Mouse (Mus musculus) embryonic fibroblast, embryonic 13.5 days (primary cell): ENCODE data around the gene Slc9b1. TPM values are rescaled to one million over a fixed set of nuclear protein-coding genes. Genes with fewer than 3 reads are reported as not detected.

Source experiments
- H3K27ac ChIP-seq: 2 replicates; pipeline ENCODE4 v1.5.1; 2012; ENCODE audit warnings: low read length, control low read depth, inconsistent platforms; ENCODE audit not compliant: insufficient read depth
- H3K4me1 ChIP-seq: 2 replicates; pipeline ENCODE4 v1.6.1; 2011; ENCODE audit warnings: low read length; ENCODE audit not compliant: control insufficient read depth, insufficient read depth
- H3K4me3 ChIP-seq: 2 replicates; pipeline ENCODE4 v1.5.1; 2011; ENCODE audit warnings: mild to moderate bottlenecking, control low read depth, low read length; ENCODE audit not compliant: insufficient read depth
- CTCF ChIP-seq: IDR thresholded peaks from 2 replicates; pipeline ENCODE4 v1.5.1; 2011; ENCODE audit warnings: mild to moderate bottlenecking, control low read depth, low read length, moderate library complexity, borderline replicate concordance; ENCODE audit not compliant: insufficient read depth
- POLR2A ChIP-seq: IDR thresholded peaks from 2 replicates; pipeline ENCODE4 v1.6.1; 2011; ENCODE audit warnings: low read depth, mild to moderate bottlenecking, control low read depth, low read length, moderate library complexity
- polyA plus RNA-seq: library from polyadenylated mRNA; stranded (reverse); fragments of >200 nt; gene quantifications from 2 replicates; pipeline ENCODE4 v1.2.4, GENCODE M21; 2011; ENCODE audit warnings: low read depth; ENCODE audit not compliant: missing spikeins, insufficient read length

The Slc9b1 gene
- polyA plus RNA-seq, 1 experiment, result not detected

DNA sequence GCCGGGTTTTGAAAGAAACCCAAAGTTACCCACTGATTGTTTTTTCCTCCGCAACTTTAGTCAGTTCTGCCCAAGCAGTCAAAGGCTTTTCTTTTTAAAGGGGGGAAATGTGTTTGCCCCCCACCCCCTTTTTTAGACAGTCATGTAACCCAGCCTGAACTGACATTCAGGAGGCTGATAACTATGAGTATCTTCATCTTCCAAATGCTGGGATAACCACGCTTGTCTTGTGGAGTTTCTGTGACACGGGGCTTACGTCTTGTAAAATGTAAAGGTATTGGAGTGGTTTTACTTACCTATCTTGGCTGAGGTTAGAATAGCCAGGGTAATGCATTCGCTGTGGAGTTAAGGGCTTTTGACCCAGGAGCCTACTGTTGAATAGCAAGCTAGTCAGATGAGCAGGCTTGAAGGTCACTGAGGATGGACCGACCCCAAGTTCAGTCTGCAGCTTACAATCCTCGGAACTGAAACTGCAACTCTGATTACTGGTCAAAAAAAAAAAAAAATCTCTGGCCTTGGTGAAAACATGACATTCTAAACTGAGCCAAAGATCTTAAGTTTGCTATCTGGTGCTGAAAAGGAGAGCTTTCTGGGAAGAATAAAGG, 75.9 kb downstream of the Slc9b1 start, which contains the start of gene Cisd2:
Gene Cisd2, minus strand, starts transcription at position 318 of the 605 bp plus-strand sequence.
- H3K4me3 ChIP-seq, result peak within 1 kb of the TSS; percentile 94
- peak within 1 kb of the TSS; percentile 65 for H3K27ac ChIP-seq
- TF ChIP-seq CTCF, result no peak
- TF ChIP-seq POLR2A, result no peak
- peaks cover 2% of the 10 kb centered on the region; the same call in 1 of the 2 replicates for H3K4me1 ChIP-seq

DNA sequence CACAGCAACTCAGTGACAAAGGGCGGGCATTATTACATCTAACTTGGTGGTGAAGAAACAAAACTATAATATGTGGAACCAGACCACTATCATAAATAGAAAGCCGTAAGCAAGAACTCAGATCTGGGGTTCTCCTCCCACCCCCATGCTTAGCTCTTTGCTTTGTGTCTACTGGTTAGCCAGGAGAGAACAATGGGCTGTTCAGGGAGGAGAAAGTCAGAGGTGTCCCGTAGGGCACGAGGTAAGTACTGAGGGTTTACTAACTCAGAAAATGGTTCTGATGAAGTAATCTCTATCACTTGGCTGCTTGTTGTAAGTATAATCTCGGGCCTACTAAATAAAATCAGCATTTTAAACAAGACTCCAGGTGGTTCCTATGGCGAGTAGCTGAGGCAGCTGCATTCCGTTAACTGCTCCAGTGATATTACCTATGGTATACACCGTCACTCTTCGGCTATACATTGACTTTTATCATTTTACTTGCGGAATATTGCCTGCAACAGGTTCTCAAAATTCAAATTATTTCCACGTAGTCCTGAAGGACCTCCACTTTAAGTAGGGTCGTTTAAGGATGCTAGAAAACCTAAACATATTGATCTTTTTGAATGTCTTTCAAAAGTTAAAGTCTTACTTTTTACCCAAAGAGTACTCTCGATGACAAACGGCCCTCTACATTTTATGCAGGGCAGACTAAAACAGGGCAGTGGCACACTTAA, 89.2 kb downstream of the Slc9b1 start:
- Histone ChIP-seq H3K4me3 (peak overlapping the region; percentile 83), H3K4me1 (peaks cover 3% of the 10 kb centered on the region; the same call in 1 of the 2 replicates), H3K27ac (peak overlapping the region; percentile 72)
- TF ChIP-seq CTCF (no peak), POLR2A (no peak)

DNA sequence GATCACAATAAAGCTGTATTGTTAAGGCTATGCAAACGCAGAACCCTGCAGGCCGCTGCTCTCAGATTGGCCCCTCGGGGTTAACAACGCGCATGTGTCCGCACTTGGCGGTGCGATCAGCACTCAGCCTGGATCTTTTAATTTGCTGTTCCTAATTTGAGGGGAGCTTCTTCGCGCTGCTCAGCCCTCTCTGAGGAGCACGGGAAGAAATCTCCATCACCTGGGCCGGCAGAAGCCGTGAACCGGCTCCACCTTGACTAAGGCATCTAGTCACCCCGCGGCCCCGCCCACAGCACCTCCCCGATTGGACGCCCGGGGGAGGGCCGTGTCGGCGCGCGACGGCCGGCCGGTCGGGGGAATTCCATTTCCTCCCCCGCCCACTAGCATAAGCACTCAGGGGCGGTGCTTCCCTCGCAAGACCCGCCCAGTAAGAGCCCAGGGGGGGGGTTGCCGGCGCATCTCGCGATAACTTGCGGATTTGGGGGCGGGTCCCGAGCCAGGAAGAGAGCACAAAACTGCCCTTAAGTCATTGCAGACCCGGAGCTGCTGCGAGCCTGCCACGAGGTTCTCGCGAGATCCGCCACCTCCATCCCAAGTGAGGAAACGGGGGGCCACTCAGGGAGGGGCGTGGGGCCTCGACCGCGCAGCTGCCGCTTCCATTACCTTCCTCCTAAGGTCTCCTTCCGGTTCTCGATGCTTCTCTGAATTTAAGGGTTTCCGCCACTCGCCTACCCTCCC, 90.1 kb downstream of the Slc9b1 start, which contains the start of gene Ube2d3:
Gene Ube2d3, plus strand, starts transcription at position 392 of the 738 bp plus-strand sequence.
- peaks cover 3% of the 10 kb centered on the region; the same call in 1 of the 2 replicates for H3K4me1 ChIP-seq
- H3K27ac ChIP-seq, result peak within 1 kb of the TSS; percentile 99
- peak within 1 kb of the TSS; percentile 89 for H3K4me3 ChIP-seq
- peak; percentile 91 for TF ChIP-seq POLR2A
- TF ChIP-seq CTCF, result no peak

DNA sequence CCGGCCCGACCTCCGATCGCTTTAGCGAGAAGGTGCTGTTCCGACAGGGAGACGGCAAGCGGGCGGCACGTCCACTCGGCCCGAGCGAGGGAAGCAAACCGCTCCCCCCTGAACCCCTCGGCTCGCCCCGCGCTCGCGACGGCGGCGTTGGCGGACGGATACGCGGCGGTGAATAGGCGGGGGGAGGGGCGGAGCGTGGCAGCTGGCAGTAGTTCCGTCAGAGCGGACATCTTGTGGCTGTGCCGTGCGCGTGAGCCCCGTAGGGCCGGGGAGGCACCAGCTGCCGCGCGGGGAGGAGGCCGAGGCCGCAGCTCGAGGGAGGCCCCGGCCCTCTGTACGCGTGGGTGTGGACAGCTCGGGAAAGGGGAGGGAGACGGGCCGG, 90.7 kb downstream of the Slc9b1 start:
- peak overlapping the region; percentile 64 for H3K4me3 ChIP-seq
- TF ChIP-seq POLR2A (peak; percentile 74), CTCF (no peak)
- H3K27ac ChIP-seq, result peak overlapping the region; percentile 99
- H3K4me1 ChIP-seq, result peaks cover 6% of the 10 kb centered on the region

DNA sequence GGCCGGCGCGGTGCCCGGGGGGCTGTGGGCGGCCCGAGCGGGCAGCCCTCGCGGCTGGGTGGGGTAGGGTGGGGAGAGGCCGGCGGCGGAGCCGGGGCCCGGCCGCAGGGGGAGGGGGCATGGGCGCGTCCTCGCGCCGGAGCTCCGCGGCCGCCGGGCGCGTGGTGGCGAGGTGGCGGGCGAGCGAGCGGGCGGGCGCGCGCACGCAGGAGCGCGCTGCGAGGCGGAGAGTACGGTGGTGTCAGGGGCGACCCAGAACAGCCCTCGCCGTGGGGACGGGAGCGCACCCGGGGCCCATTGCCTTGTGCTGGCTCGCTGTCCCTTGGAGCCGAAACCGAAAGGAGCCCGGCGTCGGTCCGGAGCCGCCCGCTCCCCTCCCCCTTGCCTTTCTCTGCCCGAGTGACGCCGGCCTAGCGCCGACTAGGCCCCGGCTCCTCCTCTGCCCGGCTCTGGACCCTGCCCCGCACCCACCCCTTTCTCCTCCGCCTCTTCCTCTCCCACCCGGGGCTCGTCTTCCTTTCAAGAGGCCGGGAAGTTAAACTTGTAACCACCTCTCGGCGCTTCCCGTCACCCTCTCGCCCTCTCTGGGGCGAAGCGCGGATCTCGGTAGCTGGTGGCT, 91.2 kb downstream of the Slc9b1 start:
- H3K4me1 ChIP-seq, result peaks cover 6% of the 10 kb centered on the region
- peak overlapping the region; percentile 89 for H3K4me3 ChIP-seq
- peak overlapping the region; percentile 99 for H3K27ac ChIP-seq
- TF ChIP-seq POLR2A (peak; percentile 55; the same call in 1 of the 2 replicates), CTCF (no peak)

DNA sequence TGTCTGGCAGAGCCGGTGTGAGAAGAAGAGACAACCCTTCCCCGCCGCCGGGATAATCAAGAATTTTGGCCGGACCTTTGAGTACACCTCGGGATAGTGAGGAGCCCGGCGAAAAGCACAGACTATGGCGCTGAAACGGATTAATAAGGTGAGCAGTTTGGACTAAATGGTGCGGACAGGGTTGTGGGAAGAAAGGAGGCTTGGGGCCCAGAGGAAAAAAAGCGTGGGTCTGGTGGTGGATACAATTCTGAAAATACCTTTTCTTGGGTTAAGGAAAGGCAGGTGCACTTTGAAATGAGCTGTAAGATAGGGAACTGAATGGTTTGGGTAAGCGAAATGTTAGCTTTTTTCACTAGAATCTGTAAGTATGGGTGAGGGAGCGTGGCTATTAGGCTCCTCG, 91.8 kb downstream of the Slc9b1 start:
- Histone ChIP-seq H3K27ac (peak overlapping the region; percentile 99), H3K4me3 (peak overlapping the region; percentile 89), H3K4me1 (peaks cover 6% of the 10 kb centered on the region)
- TF ChIP-seq CTCF (no peak), POLR2A (no peak)

DNA sequence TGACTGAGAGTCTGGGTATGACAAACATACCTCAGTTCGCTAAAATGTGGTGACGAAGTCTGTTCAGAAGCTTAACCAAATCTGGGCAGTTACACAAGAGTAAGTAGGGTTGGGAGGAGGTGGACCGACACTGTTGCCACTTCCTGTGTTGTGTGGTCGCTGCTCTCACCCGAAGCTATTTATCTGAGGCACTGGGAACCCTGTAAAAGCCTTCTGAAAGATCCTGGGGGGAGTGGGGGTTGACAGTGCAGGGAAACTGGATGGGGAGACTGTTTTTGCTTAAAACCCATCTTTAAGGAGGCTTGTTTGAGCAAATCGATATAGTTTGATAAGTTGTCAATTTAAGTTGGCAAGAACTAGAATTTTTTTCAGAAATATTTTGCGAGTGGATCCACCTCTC, 92.4 kb downstream of the Slc9b1 start:
- TF ChIP-seq POLR2A, result 0 out of 2 replicates have a peak, but pooled peaks have one; percentile 28
- no peak for TF ChIP-seq CTCF
- Histone ChIP-seq H3K27ac (peak overlapping the region; percentile 99), H3K4me3 (peak overlapping the region; percentile 89), H3K4me1 (peaks cover 6% of the 10 kb centered on the region)

DNA sequence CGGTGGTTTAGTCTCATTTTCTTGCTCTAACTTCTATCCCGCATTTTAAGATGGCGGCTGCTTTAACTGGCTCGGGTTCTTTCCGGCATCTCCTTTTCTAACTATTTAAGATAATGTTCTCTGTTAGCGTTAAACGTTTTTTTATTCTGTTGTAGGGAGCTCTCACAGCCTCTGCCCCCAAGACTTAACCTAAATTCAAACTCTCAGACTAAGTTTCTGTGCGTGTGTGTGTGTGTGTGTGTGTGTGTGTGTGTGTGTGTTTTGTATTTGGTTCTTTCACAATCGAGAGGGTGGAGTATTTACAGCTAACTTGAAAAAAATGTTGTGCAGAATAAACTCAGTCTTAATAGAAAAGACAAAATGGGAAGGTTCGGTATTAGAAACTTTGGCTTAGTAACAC, 92.8 kb downstream of the Slc9b1 start:
- peaks cover 6% of the 10 kb centered on the region for H3K4me1 ChIP-seq
- H3K4me3 ChIP-seq, result peak overlapping the region; percentile 89
- H3K27ac ChIP-seq, result peak overlapping the region; percentile 99
- TF ChIP-seq CTCF (no peak), POLR2A (no peak)

DNA sequence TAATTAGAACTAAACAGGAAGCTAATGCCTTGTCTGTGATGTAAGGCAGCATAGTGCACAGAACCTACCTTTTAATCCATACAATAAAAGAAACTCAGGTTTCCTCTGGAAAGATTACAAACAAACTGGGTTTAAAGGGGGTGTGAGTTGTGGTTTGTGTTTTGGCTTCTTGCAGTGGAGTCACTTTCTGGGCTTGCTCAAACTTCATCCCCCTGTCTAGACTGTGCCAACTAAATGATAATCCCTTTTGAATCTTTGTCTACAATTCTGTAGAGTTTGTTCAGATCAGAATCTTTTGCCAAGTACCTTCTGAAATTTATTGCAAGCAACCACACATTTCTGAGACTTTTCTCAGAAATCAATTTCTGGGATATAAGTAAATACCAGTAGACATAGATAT, 97.1 kb downstream of the Slc9b1 start:
- TF ChIP-seq POLR2A (no peak), CTCF (no peak)
- Histone ChIP-seq H3K4me3 (no peak overlapping the region), H3K4me1 (peaks cover 2% of the 10 kb centered on the region; the same call in 1 of the 2 replicates), H3K27ac (no peak overlapping the region)

Other genes starting within 250 kb of the Slc9b1 start
- 32.3 and 46.1 TPM in 2 replicates for gene Cenpe, start 135.5 kb upstream of the Slc9b1 start, polyA plus RNA-seq
- gene Bdh2, start 66.8 kb upstream of the Slc9b1 start, polyA plus RNA-seq, result 1.6 and 3.8 TPM in 2 replicates
- gene Slc9b2, start 40.3 kb upstream of the Slc9b1 start, polyA plus RNA-seq, result 1.4 TPM in 2 replicates
- gene Cisd2, start 75.9 kb downstream of the Slc9b1 start, polyA plus RNA-seq, result 29.1 and 31.8 TPM in 2 replicates
- 407 and 470 TPM in 2 replicates for gene Ube2d3, start 90.1 kb downstream of the Slc9b1 start, polyA plus RNA-seq
- 12.9 and 21.7 TPM in 2 replicates for gene Manba, start 137.6 kb downstream of the Slc9b1 start, polyA plus RNA-seq